Mouse (Mus musculus) cerebellum, adult 11-12 months (tissue): ENCODE data around the gene Itga4.

ENCODE experiments used
- DNase-seq: peaks from one replicate; pipeline ENCODE4 v3.0.0; 2022

Itga4 gene

DNA sequence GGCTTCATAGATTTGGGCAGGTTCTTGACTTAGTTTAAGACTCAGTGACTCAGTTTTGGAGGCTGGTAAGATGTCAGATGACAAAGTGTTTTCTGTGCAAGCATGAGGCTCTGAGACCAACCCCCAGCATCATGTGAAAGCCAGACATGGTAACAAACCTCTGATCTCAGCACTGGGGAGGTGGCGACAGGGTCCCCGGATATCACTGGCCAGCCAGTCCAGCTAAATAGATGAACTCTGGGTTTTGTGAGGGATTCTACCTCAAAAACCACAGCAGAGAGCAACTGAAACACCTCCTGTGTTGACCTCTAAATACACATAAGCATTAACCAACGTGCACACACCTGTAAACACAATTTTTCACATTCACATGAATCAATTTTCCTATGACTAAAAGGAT lies 12.0 kb downstream of the Itga4 start:
- DNase-seq, result no peak

DNA sequence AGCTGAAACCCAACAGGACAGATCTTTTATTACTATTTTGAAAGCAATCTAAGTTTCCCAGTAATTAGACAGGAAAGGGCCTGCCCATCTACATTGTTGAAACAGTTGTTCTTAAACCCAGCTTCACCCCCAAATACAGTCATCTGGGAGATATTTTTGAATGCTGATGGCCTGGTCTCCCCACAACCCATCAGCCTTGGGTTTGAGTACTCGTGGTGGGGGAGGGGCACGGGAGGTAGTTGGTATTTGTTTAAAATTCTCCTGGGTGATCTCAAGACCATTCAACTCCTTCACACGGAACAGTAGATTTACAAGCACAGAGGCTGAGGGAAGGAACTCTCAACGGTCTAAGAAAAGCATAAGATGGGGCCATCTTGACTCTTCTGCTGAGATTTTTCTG lies 13.6 kb downstream of the Itga4 start:
- no peak for DNase-seq

- DNase-seq, result no peak
These were observed 14.9 kb downstream of the Itga4 start for GRCm38 (mm10) chr2:79270034-79270535.

DNA sequence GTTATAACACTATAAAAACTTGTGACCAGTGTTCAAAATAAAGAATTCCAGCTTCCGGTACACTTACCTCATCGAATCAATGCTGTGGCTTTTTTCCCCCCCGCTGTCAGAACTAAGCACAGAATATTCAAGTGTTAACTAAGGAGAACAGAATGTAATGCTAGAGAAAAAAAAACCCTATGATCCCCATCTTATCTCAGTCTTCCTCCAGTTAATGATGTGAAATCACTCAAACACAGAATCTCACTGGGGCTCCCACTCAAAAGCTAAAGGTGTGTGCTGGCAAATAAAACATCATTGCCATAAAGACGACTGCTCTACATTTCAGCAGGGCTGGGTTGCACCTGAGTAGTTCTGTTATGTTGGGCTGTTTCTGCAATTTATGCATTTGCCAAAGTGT lies 16.6 kb downstream of the Itga4 start:
- DNase-seq, result no peak

DNA sequence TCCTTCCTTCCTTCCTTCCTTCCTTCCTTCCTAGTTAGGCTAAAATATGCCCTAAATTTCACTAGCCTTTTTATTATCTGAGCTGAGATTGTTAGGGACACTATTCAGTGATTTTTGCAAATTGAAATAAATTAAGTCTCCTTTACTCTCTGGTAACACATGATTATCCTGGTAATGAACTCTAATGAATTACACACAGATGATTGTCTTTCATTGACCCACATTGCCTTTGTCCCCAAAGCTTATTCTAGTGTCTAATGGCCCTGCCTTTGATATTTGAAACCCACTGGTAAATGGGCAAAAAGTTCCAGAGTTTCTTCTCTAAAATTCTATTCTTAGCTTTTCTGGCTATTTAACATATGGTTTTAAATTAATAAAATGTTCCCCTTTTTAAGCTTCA lies 23.4 kb downstream of the Itga4 start:
- no peak for DNase-seq

- no peak for DNase-seq
These were observed 29.0 kb downstream of the Itga4 start for GRCm38 (mm10) chr2:79284206-79284605.

- no peak for DNase-seq
These were observed 34.9 kb downstream of the Itga4 start for GRCm38 (mm10) chr2:79290149-79290548.

DNA sequence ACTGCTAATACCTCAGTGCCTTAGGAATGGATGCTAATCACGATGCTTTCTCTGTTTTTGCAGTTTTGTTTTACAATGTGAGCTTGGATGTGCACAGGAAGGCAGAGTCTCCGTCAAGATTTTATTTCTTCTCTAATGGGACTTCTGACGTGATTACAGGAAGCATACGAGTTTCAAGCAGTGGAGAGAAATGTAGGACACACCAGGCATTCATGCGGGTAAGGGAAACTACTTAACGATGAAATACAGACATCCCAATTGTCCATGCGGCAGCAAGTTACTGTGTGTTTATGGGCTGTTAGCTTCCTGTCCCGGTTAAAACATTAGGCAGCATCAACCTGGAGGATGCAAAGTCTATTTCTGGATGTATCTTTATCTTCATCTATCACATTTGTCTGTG lies 36.7 kb downstream of the Itga4 start:
- no peak for DNase-seq

- DNase-seq, result no peak
These were observed 37.2 kb downstream of the Itga4 start for GRCm38 (mm10) chr2:79292431-79292830.

GRCm38 (mm10) chr2:79302398-79302797 lies 47.2 kb downstream of the Itga4 start:
- no peak for DNase-seq

DNA sequence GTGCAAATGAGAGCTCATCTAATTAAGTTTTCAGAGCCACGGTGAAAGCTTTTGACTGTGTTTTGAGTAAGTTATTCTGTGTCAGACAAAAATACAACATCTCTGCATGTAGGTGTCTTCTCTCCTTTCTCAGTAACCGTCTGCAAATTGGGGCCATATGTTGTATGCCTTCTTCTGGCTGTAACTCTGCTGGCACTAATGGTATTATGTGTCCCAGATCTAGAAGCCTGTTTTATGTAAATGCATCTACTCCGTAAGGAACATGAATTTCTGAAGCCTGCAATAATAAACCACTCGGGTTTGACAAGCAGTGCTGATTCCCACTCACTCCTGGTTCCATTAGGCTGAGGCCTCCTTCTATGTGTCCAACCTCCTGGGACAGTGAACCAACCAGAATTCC lies 52.3 kb downstream of the Itga4 start:
- no peak for DNase-seq

GRCm38 (mm10) chr2:79309454-79310118 lies 54.4 kb downstream of the Itga4 start:
- DNase-seq, result peak; percentile 77

DNA sequence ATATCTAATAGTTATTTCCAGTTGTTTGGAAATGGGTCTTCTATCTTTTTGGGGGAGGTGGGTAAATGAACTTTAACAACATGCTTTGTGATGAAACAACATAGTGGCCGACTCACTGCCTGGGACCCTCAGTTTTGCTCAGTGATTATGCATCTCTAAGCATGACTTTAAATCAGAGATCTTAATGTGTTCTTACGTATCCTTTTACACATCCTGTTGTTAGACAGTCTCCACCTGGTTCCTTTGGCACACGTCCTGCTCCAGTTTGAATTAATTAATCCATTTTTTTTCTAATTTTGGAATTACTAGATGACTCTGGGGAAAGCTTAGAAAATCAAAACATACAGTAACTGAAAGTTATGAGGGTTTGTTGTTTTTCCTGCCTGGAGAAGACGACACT lies 57.3 kb downstream of the Itga4 start:
- DNase-seq, result no peak

GRCm38 (mm10) chr2:79315108-79315507 lies 59.9 kb downstream of the Itga4 start:
- no peak for DNase-seq

DNA sequence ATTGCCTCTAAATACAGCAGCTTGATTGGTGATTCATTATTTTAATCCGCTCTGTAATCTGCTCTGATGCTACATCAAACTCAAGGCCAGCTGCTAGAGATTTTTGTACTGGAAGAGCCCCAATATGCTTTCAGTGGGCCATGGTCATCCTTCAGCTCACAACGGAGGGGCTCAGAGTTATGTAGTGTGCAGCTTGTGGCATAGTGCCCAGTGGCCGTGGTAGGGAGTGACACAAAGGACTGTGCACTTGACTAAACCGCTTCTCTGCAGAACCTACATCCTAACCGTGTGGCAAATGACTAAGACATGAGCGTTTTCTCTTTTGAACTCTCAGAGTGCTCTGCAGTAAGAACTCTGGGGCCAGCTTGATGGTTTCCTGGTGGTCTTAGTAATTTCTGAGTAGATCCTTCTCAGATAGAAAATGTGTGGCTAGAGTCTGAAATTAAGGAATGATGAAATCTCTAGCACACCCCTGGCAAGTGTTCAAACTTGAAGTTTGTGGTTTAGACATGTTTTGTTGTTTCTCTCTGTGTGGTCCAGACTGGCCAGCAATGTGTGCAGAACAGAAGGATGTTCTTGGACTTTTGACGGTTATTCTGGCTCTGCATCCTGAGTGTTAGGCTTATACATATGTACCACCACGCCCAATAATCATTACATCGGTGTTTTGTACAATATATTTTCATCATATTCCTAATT lies 61.1 kb downstream of the Itga4 start:
- no peak for DNase-seq

GRCm38 (mm10) chr2:79328079-79328478 lies 72.9 kb downstream of the Itga4 start:
- DNase-seq, result no peak

DNA sequence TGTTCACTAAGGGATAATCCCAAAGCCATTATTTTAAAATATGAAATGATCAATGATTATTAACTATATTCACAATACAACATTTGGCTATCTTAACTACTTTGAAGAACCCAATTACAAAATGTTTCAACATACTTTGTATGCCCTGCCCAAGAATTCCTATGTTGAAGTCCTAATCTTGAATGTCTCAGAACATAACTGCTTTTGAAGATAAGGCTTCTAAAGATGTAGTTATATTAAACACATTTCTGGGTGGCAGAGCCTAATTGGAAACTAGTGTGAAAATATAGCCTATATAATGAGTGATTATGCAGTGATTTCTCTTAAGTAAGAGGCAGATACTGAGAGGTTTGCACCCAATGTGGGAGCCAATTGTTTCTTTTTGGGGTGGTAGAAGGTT lies 79.4 kb downstream of the Itga4 start:
- DNase-seq, result no peak

DNA sequence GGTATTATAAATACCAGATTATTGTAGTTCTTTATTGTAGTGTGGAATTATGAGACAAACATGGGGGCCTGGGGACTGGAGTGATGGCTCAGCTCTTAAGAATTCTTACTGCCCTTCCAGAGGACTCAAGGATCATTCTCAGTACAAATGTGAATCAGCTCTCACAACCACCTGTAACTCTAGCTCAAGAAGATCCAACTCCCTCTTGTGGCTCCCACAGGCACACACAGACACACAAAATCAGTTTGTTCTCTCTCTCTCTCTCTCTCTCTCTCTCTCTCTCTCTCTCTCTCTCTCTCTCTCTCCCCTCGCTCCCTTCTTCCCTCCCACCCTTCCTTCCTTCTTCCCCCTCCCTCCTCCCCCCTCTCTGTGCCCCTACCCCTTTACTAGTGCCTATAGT lies 80.9 kb downstream of the Itga4 start:
- no peak for DNase-seq

GRCm38 (mm10) chr2:79339003-79339402 lies 83.8 kb downstream of the Itga4 start:
- DNase-seq, result no peak

DNA sequence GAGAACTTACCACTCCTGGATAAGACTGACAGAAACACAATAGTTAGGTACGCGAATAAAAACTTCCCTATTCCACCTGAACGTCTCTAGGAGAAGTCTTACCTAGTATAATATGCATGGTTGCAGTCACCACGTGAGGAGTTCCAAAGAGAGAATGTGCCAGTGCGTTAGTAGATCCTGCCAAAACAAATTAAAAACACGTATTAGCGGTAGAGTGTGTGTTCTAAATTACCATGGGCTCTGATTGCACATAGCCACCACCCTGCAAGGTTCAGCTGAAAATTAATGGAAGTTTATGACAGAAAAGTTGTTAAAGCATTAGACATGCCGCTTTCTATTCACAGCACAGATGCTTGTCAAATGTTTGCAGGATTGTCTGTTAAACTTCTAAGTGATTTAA lies 87.9 kb downstream of the Itga4 start:
- no peak for DNase-seq

- DNase-seq, result no peak
These were observed 96.2 kb downstream of the Itga4 start for GRCm38 (mm10) chr2:79351179-79352099.

DNA sequence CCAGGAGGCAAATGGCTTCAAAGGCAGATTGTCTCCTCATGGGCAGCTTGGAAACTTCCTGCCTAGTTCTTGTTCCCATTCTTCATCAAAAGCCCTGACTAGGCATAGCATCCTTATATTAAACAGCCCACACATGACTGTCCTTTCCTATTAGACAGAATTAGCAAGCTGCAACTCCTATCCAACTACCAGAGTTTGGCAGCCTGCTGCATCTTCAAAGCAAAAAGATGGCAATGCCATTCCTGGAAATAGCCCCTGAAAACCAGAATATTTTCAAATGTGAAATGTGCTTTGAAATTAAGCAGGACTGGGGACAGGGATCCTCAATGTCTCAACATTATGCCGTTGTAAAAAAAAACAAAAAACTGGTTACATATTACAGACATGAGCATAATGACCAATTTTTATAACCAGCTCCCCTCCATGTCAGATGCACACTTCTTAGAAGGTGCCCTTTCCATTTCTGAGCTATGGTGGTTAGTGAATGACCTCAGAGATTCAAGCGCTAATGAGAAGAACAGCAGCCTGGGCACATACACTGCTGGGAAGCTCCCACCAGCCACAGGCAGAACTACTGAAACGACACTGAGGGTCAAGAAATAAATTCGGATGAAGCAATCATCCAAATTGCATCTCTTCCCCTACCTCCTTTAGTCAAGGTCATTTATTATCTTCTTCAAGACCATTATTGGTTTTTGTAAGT lies 97.0 kb downstream of the Itga4 start:
- DNase-seq, result no peak

DNA sequence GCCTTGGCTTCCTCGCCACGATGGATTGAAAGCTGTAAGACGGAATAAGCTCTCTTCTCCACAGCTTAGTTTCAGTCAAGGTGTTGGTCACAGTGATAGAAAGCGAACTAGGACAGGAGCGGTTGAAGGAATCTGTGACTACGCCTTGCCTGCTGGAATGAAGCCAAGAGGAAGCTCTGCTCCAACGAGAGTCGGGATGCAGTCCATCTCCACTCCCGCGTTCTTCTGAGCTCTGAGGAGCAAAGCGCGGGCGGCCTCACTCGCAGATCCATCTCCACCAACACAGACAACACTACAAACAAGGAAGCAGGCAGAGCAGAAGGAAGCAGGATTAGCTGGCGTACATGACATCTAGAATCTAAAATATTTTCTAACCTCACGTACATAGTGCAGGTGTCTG lies 99.5 kb downstream of the Itga4 start:
- DNase-seq, result no peak
